In genomic region chr16:26049393-26050087, GRCm38 (mm10) we compare ENCODE assay signal across 12 mouse cellular contexts. TPM values are rescaled to one million over a fixed set of nuclear protein-coding genes. Genes with fewer than 3 reads are reported as not detected.
DNase-seq lines count a peak whose midpoint lies in the region; ATAC-seq and TF ChIP-seq lines count a peak whose summit lies in the region.
"Had no signal": no experiment of that assay in that cellular context is flagged by ENCODE, and none has a peak within 500 bp of the region (broad histone marks: within the 10 kb centered on the region; RNA-seq: fewer than 3 reads in every experiment).

No protein-coding gene starts in this region.

- no peak overlapping the region for H3K4me3 ChIP-seq in heart, adult 2 months
- no peak overlapping the region for H3K4me3 ChIP-seq in kidney, embryonic 15.5 days (replicated peaks)
- no peak overlapping the region for H3K4me3 ChIP-seq in stomach, postnatal 0 days (ENCODE audit: low read depth, low read length)
- H3K4me3 ChIP-seq in intestine, embryonic 15.5 days (replicated peaks): no peak overlapping the region
- H3K4me3 ChIP-seq: limb, embryonic 13.5 days; neural tube, embryonic 13.5 days had no signal

- H3K9ac ChIP-seq in heart, adult 2 months (ENCODE audit: low read depth, low read length): no peak overlapping the region
- H3K9ac ChIP-seq in kidney, embryonic 15.5 days: no peak overlapping the region
- no peak overlapping the region for H3K9ac ChIP-seq in stomach, postnatal 0 days (ENCODE audit: low read length)
- H3K9ac ChIP-seq in intestine, embryonic 15.5 days: no peak overlapping the region
- H3K9ac ChIP-seq: limb, embryonic 13.5 days; neural tube, embryonic 13.5 days had no signal

- no peak for TF ChIP-seq POLR2A in heart, adult 2 months (IDR thresholded peaks at IDR 0.05; ENCODE audit: insufficient read depth, low read depth, low read length)

- peak; percentile 26 for DNase-seq in retina, postnatal 1 day
- DNase-seq in retina, embryonic 14.5 days (ENCODE audit: low spot score): no peak
- DNase-seq in heart, adult 2 months: peak in 1 of 2 experiments; percentile 41
- DNase-seq in stomach, postnatal 0 days (ENCODE audit: low spot score): no peak
- DNase-seq in urinary bladder, adult 18-20 months (ENCODE audit: low spot score in 2 of 2): no peak
- DNase-seq: cerebellum, postnatal 36 days; thymus, postnatal 4 days had no signal

- H3K79me2 ChIP-seq in heart, adult 2 months (replicated peaks; ENCODE audit: control insufficient read depth, insufficient read depth, low read length): no peaks in the 10 kb centered on the region

- no peak for TF ChIP-seq CTCF in heart, adult 2 months (IDR thresholded peaks at IDR 0.05)
- no peak for TF ChIP-seq CTCF in stomach, postnatal 0 days (IDR thresholded peaks at IDR 0.05; ENCODE audit: low read depth)

- WGBS in heart, adult 2 months: 27% methylated on average over 5 of the region's 5 CpGs
- WGBS in kidney, embryonic 15.5 days: 20% methylated on average over 5 of the region's 5 CpGs
- WGBS in stomach, postnatal 0 days: 47% methylated on average over 5 of the region's 5 CpGs
- 42% methylated on average over 5 of the region's 5 CpGs for WGBS in intestine, embryonic 15.5 days

- no peak overlapping the region for H3K4me2 ChIP-seq in kidney, embryonic 15.5 days
- no peak overlapping the region for H3K4me2 ChIP-seq in stomach, postnatal 0 days (replicated peaks; ENCODE audit: low read depth)
- no peak overlapping the region for H3K4me2 ChIP-seq in intestine, embryonic 15.5 days (replicated peaks)
- H3K4me2 ChIP-seq: limb, embryonic 13.5 days; neural tube, embryonic 13.5 days had no signal

- peak overlapping the region; percentile 70 for H3K27ac ChIP-seq in heart, adult 2 months
- H3K27ac ChIP-seq in kidney, embryonic 15.5 days: peak overlapping the region; percentile 68
- 0 out of 2 replicates have a peak overlapping the region, but pooled peaks have one; percentile 45 for H3K27ac ChIP-seq in stomach, postnatal 0 days (replicated peaks)
- no peak overlapping the region for H3K27ac ChIP-seq in intestine, embryonic 15.5 days
- H3K27ac ChIP-seq: neural tube, embryonic 13.5 days had no signal

- no peaks in the 10 kb centered on the region for H3K9me3 ChIP-seq in kidney, embryonic 15.5 days (replicated peaks)
- H3K9me3 ChIP-seq in stomach, postnatal 0 days (ENCODE audit: control insufficient read depth, low read length): no peaks in the 10 kb centered on the region
- no peaks in the 10 kb centered on the region for H3K9me3 ChIP-seq in intestine, embryonic 15.5 days
- H3K9me3 ChIP-seq: limb, embryonic 13.5 days; neural tube, embryonic 13.5 days had no signal

- peaks cover 22% of the 10 kb centered on the region for H3K36me3 ChIP-seq in heart, adult 2 months (ENCODE audit: control insufficient read depth, insufficient read depth, low read length)
- no peaks in the 10 kb centered on the region for H3K36me3 ChIP-seq in kidney, embryonic 15.5 days
- no peaks in the 10 kb centered on the region for H3K36me3 ChIP-seq in stomach, postnatal 0 days (ENCODE audit: control insufficient read depth, insufficient read depth, low read length)
- no peaks in the 10 kb centered on the region for H3K36me3 ChIP-seq in intestine, embryonic 15.5 days
- H3K36me3 ChIP-seq: limb, embryonic 13.5 days; neural tube, embryonic 13.5 days had no signal

- peaks cover 21% of the 10 kb centered on the region for H3K4me1 ChIP-seq in heart, adult 2 months (ENCODE audit: control insufficient read depth, insufficient read depth, low read length)
- peaks cover 27% of the 10 kb centered on the region for H3K4me1 ChIP-seq in kidney, embryonic 15.5 days
- H3K4me1 ChIP-seq in stomach, postnatal 0 days (replicated peaks; ENCODE audit: control insufficient read depth, insufficient read depth): peaks cover 7% of the 10 kb centered on the region; the same call in 1 of the 2 replicates
- 0 out of 2 replicates have a peak, but pooled peaks cover 2% of the 10 kb centered on the region for H3K4me1 ChIP-seq in intestine, embryonic 15.5 days (replicated peaks)

- H3K27me3 ChIP-seq in heart, adult 2 months (ENCODE audit: control insufficient read depth, insufficient read depth, low read length): no peaks in the 10 kb centered on the region
- no peaks in the 10 kb centered on the region for H3K27me3 ChIP-seq in kidney, embryonic 15.5 days
- no peaks in the 10 kb centered on the region for H3K27me3 ChIP-seq in stomach, postnatal 0 days (ENCODE audit: control insufficient read depth, insufficient read depth, low read length)
- no peaks in the 10 kb centered on the region for H3K27me3 ChIP-seq in intestine, embryonic 15.5 days (replicated peaks)
- H3K27me3 ChIP-seq: limb, embryonic 13.5 days; neural tube, embryonic 13.5 days; Patski had no signal

- TF ChIP-seq EP300 in heart, adult 2 months (IDR thresholded peaks at IDR 0.05; ENCODE audit: insufficient read depth, low read depth, low read length): no peak
- no peak for TF ChIP-seq EP300 in stomach, postnatal 0 days (optimal IDR thresholded peaks at IDR 0.05)

- intact Hi-C loops in heart, adult 2 months (cut with DNase I): no loop called here

- ATAC-seq in kidney, embryonic 15.5 days (replicated peaks; ENCODE audit: low FRiP score): peak; percentile 94
- ATAC-seq in stomach, postnatal 0 days (ENCODE audit: low FRiP score, low TSS enrichment): no peak; the same call in 1 of the 2 replicates
- no peak for ATAC-seq in intestine, embryonic 15.5 days
- ATAC-seq: Patski had no signal

RNA-seq across cellular contexts. Expression of gene P3h2, which starts 56.0 kb away (rescaled TPM):
- total RNA-seq in heart, adult 2 months (2021): 1 to 10 TPM; 4.2 to 4.3 TPM
- 1.2 and 1.6 TPM in 2 replicates for polyA plus RNA-seq in heart, adult 2 months (2012; rRNA removed)
- polyA plus RNA-seq in kidney, embryonic 15.5 days (2015; fragmentation: Nextera tagmentation; extraction: Ambion mirVana): 7.5 and 8.7 TPM in 2 replicates
- polyA plus RNA-seq in stomach, postnatal 0 days (2015; fragmentation: Nextera tagmentation; extraction: Ambion mirVana): 2.3 and 3.8 TPM in 2 replicates
- polyA plus RNA-seq in intestine, embryonic 15.5 days (2015; fragmentation: Nextera tagmentation; extraction: Ambion mirVana): 3.0 and 3.4 TPM in 2 replicates
